In genomic region chr5:151189321-151189720, GRCm38 (mm10) we compare ENCODE assay signal across 8 mouse cellular contexts. TPM values are rescaled to one million over a fixed set of nuclear protein-coding genes. Genes with fewer than 3 reads are reported as not detected.
DNase-seq lines count a peak whose midpoint lies in the region; ATAC-seq and TF ChIP-seq lines count a peak whose summit lies in the region.

No protein-coding gene starts in this region.

- no peaks in the 10 kb centered on the region; the same call in 1 of the 2 replicates for H3K27me3 ChIP-seq in forebrain, embryonic 11.5 days (ENCODE audit: control insufficient read depth, insufficient read depth, low read length)
- no peaks in the 10 kb centered on the region for H3K27me3 ChIP-seq in limb, embryonic 11.5 days (ENCODE audit: control insufficient read depth, insufficient read depth, low read length)

- no peak for TF ChIP-seq POLR2A in lung, adult 2 months (IDR thresholded peaks at IDR 0.05; ENCODE audit: borderline replicate concordance, extremely low read depth, low read depth, low read length)
- TF ChIP-seq POLR2A in olfactory bulb, adult 2 months (IDR thresholded peaks at IDR 0.05; ENCODE audit: insufficient read depth, low read depth, low read length), result no peak

- no peak overlapping the region; the same call in 1 of the 2 replicates for H3K9ac ChIP-seq in forebrain, embryonic 11.5 days (ENCODE audit: low read length)
- H3K9ac ChIP-seq in limb, embryonic 11.5 days (ENCODE audit: low read length), result peak overlapping the region; percentile 57

- WGBS in lung, adult 2 months, result 7% methylated on average over 3 of the region's 3 CpGs
- WGBS in forebrain, embryonic 11.5 days, result 46% methylated on average over 3 of the region's 3 CpGs
- WGBS in limb, embryonic 11.5 days, result 34% methylated on average over 3 of the region's 3 CpGs
- 43% methylated on average over 3 of the region's 3 CpGs for WGBS in olfactory bulb, adult 2 months

- no peak for DNase-seq in lung, adult 2 months
- no peak for DNase-seq in lung, postnatal 36 days
- DNase-seq in forebrain, embryonic 11.5 days (ENCODE audit: low spot score), result no peak
- no peak for DNase-seq in limb, embryonic 11.5 days (ENCODE audit: low spot score)
- DNase-seq in thymus, postnatal 4 days, result no peak
- no peak for DNase-seq in kidney, postnatal 4 days
- no peak for DNase-seq in cerebellum, postnatal 25 days

- no peak for ATAC-seq in forebrain, embryonic 11.5 days (replicated peaks; ENCODE audit: low FRiP score)
- no peak for ATAC-seq in limb, embryonic 11.5 days (ENCODE audit: insufficient number of reproducible peaks, low FRiP score, low TSS enrichment, low read depth)

- no peak for TF ChIP-seq CTCF in lung, adult 2 months (IDR thresholded peaks at IDR 0.05; ENCODE audit: insufficient read depth, low read length)
- TF ChIP-seq CTCF in olfactory bulb, adult 2 months (IDR thresholded peaks at IDR 0.05; ENCODE audit: insufficient read depth, low read depth, low read length), result no peak

- H3K4me3 ChIP-seq in lung, adult 2 months (replicated peaks; ENCODE audit: extremely low read depth, low read depth, low read length), result peak overlapping the region; percentile 91
- H3K4me3 ChIP-seq in forebrain, embryonic 11.5 days (ENCODE audit: low read depth, low read length), result peak overlapping the region; percentile 53
- peak overlapping the region; percentile 61 for H3K4me3 ChIP-seq in limb, embryonic 11.5 days (ENCODE audit: low read depth, low read length)
- H3K4me3 ChIP-seq in olfactory bulb, adult 2 months (ENCODE audit: insufficient read depth, low read depth, low read length), result peak overlapping the region; percentile 58; the same call in 1 of the 2 replicates

- H3K4me1 ChIP-seq in lung, adult 2 months (ENCODE audit: control insufficient read depth, insufficient read depth, low read length), result peaks cover 11% of the 10 kb centered on the region
- H3K4me1 ChIP-seq in forebrain, embryonic 11.5 days (replicated peaks; ENCODE audit: control insufficient read depth, insufficient read depth, low read length), result no peaks in the 10 kb centered on the region
- H3K4me1 ChIP-seq in limb, embryonic 11.5 days (ENCODE audit: control insufficient read depth, insufficient read depth, low read length), result peaks cover 3% of the 10 kb centered on the region; the same call in 1 of the 2 replicates
- H3K4me1 ChIP-seq in olfactory bulb, adult 2 months (ENCODE audit: control insufficient read depth, insufficient read depth, low read length), result peaks cover 6% of the 10 kb centered on the region; the same call in 1 of the 2 replicates

- no peaks in the 10 kb centered on the region for H3K36me3 ChIP-seq in forebrain, embryonic 11.5 days (ENCODE audit: control insufficient read depth, insufficient read depth, low read length)
- H3K36me3 ChIP-seq in limb, embryonic 11.5 days (ENCODE audit: control insufficient read depth, insufficient read depth, low read length), result no peaks in the 10 kb centered on the region

- H3K9me3 ChIP-seq in forebrain, embryonic 11.5 days (ENCODE audit: control insufficient read depth, low read length), result no peaks in the 10 kb centered on the region
- H3K9me3 ChIP-seq in limb, embryonic 11.5 days (ENCODE audit: control insufficient read depth, low read length), result no peaks in the 10 kb centered on the region

- peak overlapping the region; percentile 82 for H3K4me2 ChIP-seq in forebrain, embryonic 11.5 days (ENCODE audit: low read depth, low read length, severe bottlenecking)
- H3K4me2 ChIP-seq in limb, embryonic 11.5 days (ENCODE audit: low read depth, severe bottlenecking), result peak overlapping the region; percentile 89

- no peak overlapping the region for H3K27ac ChIP-seq in forebrain, embryonic 11.5 days (ENCODE audit: low read depth, low read length)
- no peak overlapping the region for H3K27ac ChIP-seq in limb, embryonic 11.5 days (replicated peaks; ENCODE audit: low read depth, low read length)
- H3K27ac ChIP-seq in olfactory bulb, adult 2 months (ENCODE audit: insufficient read depth, low read depth, low read length), result no peak overlapping the region

RNA-seq across cellular contexts. Expression of gene Stard13, which starts 44.3 kb away (rescaled TPM):
- 45.6 and 57.3 TPM in 2 replicates for polyA plus RNA-seq in lung, adult 2 months (2012; rRNA removed)
- polyA plus RNA-seq in forebrain, embryonic 11.5 days (2014; fragmentation: Nextera tagmentation; extraction: Ambion mirVana), result 2.7 and 3.4 TPM in 2 replicates
- 3.7 and 4.0 TPM in 2 replicates for polyA plus RNA-seq in limb, embryonic 11.5 days (2014; fragmentation: Nextera tagmentation; extraction: Ambion mirVana)
- polyA plus RNA-seq in olfactory bulb, adult 2 months (2012; ENCODE audit: insufficient read depth, insufficient read length, low replicate concordance, missing spikeins), result not detected in 2 replicates
